Mouse (Mus musculus): ENCODE data around the gene Nop14.
"Not testable (repeated sequence)": the region's sequence is repeated elsewhere in the genome, so short reads cannot be mapped to it uniquely, and the experiment has no call there.

The Nop14 gene

GRCm38 (mm10) chr5:34632996-34633395 is 27.0 kb downstream of the Nop14 start:
- no peak for DNase-seq (ENCODE audit: low spot score)

- no peak for DNase-seq (ENCODE audit: low spot score)
Measured at GRCm38 (mm10) chr5:34609966-34610365, 50.0 kb downstream of the Nop14 start.

GRCm38 (mm10) chr5:34608226-34608625 is 51.7 kb downstream of the Nop14 start:
- DNase-seq (ENCODE audit: low spot score) = no peak

DNA sequence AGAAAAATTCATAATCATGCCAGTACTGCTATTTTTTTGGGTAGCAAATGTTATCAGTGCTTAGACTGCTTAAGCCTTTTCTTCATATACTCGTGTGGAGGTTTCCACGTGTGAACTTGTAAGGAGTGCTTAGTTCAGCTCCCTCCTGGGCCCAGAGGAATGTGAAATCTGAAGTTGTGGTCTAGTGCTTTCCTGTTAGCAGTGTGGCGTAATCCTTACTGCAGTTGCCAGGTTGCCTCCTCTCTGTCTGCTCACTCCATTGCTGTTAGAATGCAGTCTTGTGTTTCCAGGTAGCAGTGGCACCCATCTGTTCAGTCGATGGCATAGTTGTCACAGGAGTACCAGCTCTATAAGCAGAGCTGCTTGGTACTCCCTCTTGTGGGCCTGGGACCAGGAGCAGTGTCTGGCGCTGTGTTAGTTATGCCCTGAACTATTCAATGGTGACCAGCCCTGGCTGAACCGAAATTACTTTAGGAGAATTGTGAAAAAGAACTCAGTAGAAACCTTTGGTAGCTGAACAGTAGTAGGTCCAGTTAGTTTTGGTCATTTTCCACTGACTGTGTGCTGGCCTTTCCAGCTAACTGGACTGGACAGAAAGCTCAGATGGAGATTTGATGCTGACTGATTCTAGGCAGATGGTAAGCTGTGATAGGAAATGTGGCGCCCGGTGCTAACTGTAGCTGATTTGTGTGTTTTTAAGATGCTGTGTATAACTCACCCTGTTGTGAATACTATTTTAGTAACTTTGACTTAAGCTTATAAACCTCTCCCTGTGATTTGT is 52.7 kb downstream of the Nop14 start:
- DNase-seq (ENCODE audit: low spot score) = no peak

GRCm38 (mm10) chr5:34604576-34604975 is 55.4 kb downstream of the Nop14 start:
- DNase-seq (ENCODE audit: low spot score) = no peak

DNA sequence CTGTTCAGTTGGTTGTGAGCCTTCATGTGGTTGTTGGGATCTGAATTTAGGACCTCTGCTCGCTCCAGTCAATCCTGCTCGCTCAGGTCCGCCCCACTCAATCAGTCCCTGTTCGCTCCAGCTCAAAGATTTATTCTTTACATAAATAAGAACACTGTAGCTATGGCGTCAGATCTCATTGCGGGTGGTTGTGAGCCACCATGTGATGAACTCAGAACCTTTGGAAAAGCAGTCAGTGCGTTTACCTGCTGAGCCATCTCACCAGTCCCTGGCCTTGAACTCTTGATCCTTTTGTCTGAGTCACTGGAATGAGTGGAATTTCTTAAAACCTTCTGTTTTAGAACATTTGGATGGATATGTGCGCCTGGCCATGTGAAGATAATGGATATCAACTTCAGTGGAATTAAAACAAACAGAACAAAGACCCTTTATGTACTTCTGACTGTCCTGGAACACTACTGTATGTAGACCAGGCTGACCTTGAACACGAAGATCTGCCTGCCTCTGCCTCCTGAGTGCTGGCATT is 66.7 kb downstream of the Nop14 start:
- no peak for DNase-seq (ENCODE audit: low spot score)

DNA sequence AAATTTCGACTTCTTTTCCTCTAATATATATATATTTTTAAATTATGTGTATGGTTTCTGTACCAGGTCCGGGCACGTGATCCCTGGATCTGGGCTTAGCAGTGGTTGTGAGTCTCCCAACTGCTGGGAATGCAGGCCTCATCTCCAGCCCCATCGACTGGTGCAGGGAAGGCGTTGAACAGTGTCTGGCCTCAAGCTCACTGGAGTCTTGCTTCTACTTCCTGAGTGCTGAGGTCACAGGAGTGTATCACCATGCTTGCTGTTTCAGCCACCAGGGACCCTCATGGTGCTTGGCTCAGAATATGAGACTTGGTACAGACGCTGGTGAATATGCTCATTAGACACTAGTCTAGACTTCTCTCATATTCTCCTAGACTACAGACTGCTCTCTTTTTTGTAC is 67.3 kb downstream of the Nop14 start:
- no peak for DNase-seq (ENCODE audit: low spot score)

GRCm38 (mm10) chr5:34592224-34592623 is 67.7 kb downstream of the Nop14 start:
- DNase-seq (ENCODE audit: low spot score) = not testable (repeated sequence)

DNA sequence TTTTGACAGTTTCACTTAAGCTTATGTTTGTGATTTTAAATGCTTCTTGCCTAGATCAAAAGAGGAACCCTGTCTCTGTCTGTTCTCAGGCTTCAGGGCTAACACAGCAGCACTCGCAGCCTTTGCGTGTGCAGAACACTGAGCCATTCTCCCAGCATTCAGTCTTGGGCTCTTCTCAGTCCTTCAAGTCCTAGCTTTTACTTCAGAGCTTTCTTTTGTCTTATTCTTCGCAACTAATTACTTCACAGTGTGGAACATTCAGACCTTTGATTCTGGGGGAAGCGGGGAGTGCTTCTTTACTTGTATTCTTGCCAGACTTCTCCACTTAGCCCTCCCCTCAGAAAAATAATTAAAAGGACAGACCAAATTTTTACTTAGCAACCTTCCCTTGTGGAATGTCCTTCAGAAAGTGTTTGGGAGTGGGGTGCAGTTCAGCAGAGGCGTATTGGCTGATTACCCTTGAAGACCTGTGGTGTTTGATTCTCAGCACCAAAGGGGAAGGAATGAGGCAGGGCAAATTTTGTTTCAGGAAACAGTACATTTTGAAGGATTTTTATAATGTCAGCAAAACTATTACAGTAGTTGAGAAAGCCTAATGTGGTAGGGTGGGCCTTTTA is 68.5 kb downstream of the Nop14 start:
- DNase-seq (ENCODE audit: low spot score) = no peak

GRCm38 (mm10) chr5:34590702-34591101 is 69.2 kb downstream of the Nop14 start:
- DNase-seq (ENCODE audit: low spot score) = no peak

- no peak for DNase-seq (ENCODE audit: low spot score)
Measured at GRCm38 (mm10) chr5:34590059-34590458, 69.9 kb downstream of the Nop14 start.
